Mouse (Mus musculus): ENCODE results near the gene Irf4.

Irf4 gene

DNA sequence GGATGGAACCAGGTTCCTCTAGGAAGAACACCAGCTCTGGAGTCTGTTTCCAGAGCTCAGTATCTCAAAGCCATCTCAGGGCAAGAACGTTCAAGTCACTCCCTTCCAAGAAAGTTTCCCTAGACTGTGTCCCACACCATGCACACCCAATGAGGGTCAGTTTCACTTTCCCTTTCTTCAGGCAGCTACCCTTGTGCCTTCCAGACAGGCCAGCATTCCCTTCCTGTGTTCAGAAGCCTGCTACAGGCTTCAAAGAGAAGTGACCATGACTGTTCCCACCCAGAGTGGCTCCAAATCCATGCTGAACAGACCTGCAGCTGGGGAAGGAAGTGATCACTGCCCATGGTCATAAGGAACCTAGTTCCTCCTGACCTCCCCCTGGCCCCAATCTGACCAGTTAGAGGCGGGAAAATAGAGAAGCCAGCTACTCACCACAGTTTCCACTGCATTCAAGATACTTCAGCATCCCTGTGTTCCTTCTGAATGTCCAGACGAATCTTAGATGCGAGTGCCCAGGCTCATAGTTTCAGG lies 10.7 kb upstream of the Irf4 start:
- no peak for DNase-seq (ENCODE audit: low spot score)

DNA sequence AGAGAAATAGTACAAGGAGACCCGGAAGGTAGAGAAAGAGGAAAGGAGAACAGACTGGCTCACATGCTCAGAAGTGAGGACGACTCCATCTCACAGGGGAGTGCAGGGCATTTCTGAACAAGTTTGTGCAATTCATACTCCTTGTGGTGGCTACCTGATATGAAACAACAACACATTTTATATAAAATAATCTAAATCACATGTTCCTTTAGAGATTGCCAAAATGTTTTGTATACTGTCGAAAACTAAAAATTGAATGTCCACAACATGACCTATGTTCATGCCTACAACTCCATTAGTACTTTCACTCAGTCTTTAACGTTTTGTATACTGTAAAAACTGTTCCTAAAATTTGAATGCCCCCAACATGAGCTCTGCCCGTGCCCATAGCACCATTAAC lies 7.9 kb upstream of the Irf4 start:
- DNase-seq (ENCODE audit: low spot score), result no peak

DNA sequence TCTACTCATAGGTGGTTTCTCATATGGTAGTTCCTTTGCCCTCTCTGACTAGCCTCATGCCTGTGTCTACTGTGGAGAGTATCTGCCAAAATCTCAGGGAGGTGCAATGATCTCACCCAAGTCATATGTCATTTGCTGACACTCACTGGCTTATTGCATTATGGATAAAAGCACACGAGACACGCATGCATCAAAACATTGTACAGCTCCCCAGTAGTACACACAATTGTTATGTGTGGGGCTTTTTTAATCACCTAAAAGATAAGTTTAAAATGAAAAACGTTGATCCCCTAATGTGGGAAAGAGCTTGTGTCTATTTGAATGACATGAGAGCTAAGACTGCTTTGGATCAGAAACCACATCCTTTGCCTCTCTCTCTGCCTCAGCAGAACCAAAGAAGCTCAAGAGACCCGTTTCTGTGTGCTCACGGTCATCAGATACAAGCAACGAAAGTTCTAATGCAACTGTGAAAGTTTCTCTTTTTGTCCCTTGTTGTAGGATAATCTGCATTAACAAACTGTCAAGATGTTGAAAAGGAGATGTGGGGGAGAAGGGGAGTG lies 6.5 kb upstream of the Irf4 start:
- no peak for DNase-seq (ENCODE audit: low spot score)

DNA sequence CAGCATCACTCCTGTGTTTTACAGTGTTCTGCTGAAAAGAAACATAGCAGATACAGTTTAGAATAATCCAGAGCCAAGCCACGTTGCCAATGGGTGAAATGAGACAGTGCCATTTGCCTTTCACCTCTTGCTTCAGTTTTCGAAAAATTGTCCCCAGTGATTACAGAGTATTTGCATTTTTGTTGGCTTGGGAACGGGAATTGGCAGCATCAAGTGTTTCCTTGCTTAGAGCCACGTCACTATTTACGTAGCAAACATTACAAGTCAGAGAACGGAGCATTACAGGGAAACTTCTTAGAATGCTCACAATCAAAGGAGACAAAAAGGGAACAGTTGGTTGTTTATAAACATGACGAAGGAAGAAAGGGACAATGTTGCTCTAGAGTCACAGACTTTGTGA lies 3.9 kb upstream of the Irf4 start:
- DNase-seq (ENCODE audit: low spot score), result no peak

DNA sequence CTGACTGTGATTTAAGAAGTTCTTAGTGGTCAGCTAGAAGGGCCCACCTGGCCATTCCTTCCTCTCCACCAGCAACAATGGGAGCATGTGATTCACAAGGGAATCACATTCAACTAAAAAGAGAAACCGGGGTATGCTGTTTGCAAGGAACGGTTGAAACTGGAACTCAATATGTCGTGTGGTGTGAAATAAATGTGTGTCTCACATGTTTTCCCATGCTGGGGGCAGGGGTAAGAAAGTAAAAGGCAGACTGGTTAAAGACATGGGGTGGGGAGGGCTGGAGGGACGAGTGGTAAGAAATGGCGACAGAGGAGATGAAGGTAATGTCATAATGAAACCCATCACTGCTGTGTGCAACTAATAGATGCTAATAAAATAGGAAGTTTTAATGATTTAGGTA lies 2.0 kb upstream of the Irf4 start:
- no peak for DNase-seq (ENCODE audit: low spot score)

DNA sequence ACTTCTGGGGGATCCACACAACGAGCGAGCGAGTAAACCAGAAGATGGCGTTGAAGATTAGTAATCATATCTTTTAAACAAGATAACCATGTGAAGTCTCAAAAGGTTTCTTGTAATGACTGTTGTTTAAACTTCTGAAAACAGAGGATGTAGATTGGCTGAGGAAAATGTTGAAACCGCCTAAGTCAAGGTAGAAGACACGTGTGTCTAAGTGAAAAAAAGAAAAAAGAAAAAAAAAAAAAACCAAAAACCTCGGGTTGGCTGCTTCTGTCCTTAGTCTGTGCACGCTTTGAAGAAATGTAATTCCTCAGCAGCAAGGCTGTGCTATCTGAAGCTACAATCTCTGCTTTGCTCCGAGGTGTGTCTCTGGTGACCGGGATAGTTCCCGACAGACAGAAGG lies 1.5 kb upstream of the Irf4 start:
- no peak for DNase-seq (ENCODE audit: low spot score)

DNA sequence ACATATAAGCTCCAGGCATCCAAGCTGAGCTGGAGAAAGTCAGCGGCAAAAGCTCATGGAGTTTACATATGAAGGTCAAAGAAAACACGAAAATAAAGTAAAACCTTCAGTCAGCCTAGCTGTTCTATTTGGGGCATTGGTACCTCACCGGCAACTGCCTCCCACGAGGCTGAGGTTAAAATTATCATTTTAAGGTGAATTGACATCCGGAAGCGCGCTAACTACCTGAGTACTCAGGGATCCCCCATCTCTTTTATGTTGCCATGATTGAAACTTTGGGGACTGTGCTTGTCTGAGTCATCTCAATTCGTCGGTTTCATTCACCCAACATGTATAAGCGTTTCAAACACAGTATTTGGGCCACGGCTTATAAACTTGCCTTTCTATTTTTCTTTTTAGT lies 705 bp upstream of the Irf4 start:
- no peak for DNase-seq (ENCODE audit: low spot score)

DNA sequence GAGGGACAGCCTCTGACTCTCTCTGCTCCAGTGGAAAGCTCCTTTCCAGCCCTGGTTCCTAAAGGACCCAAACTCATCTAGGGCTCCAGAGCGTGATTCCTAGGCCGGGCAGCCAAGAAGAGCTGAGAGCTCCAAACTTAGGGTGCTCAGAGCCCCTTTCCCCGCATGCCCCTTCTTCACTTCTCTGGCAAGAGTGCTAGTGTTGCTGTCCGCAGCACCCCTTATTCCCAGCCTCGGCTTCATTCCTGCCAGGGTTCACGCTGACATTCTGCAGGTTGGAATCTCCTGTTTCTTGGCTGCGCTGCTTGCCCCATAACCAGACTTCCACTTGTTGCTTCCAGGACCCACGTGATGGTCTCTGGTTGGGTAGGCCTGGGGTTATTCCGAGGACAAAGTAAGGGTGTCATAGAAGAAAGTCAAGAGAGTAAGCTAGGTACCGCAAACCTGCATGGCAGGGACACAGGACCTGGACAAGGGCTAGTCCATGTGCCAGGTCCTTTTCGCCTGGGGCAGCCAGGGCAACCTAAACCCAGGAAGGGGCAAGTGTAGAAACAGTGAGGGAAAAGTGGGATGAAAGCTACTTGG lies 623 bp downstream of the Irf4 start:
- DNase-seq (ENCODE audit: low spot score), result no peak

GRCm38 (mm10) chr13:30750461-30751303 lies 1.7 kb downstream of the Irf4 start:
- DNase-seq (ENCODE audit: low spot score), result peak; percentile 37

- no peak for DNase-seq (ENCODE audit: low spot score)
Measured at GRCm38 (mm10) chr13:30751304-30751580, 2.2 kb downstream of the Irf4 start.

GRCm38 (mm10) chr13:30752581-30753187 lies 3.7 kb downstream of the Irf4 start:
- no peak for DNase-seq (ENCODE audit: low spot score)

GRCm38 (mm10) chr13:30753441-30753840 lies 4.4 kb downstream of the Irf4 start:
- no peak for DNase-seq (ENCODE audit: low spot score)

DNA sequence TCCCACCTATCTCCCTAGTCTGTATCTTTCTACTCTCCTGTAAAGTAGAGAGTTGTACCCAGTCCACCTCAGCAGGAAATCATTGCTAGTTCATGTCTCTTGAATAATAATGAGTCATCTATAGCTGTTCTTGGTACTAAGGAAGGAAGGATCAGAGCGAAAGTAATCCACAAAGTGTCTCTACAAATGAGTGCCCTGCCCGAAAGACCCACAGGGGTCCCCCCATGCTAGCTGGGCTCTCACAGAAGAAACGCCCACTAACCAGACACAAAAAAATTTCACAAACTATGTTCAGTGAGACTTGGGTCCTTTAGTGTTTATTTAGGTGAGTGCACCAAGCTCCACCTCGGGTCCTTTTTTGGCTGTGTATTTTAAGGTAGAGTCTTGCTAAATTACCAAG lies 5.0 kb downstream of the Irf4 start:
- DNase-seq (ENCODE audit: low spot score), result no peak

DNA sequence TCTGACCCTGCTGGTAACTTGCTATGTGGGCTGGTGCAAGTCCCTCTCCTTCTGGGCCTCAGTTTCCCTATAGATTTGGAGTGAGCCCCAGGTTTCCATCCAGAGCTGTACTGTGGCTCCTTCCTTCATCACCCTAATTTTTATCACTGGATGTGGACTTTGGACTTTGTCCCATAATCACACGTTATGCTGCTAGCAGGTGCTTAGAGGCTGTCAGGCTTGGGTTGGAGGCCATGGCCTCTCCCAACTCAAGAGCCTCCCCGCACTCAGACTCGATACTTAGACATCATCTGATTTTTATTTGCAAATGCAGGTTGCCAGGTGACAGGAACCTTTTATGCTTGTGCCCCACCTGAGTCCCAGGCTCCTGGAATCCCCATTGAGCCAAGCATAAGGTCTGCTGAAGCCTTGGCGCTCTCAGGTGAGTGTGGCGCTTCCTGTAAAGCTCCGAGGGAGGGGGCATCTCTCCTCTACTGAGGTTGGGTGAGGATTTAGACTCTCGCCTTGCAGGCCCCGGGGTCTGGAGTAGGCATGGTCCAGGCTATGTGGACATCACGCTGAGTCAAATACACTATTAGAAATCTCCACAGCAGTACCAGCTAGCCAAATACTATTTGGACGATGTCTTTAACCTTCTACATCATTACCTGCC lies 5.9 kb downstream of the Irf4 start:
- no peak for DNase-seq (ENCODE audit: low spot score)

GRCm38 (mm10) chr13:30755577-30755976 lies 6.6 kb downstream of the Irf4 start:
- DNase-seq (ENCODE audit: low spot score), result no peak

DNA sequence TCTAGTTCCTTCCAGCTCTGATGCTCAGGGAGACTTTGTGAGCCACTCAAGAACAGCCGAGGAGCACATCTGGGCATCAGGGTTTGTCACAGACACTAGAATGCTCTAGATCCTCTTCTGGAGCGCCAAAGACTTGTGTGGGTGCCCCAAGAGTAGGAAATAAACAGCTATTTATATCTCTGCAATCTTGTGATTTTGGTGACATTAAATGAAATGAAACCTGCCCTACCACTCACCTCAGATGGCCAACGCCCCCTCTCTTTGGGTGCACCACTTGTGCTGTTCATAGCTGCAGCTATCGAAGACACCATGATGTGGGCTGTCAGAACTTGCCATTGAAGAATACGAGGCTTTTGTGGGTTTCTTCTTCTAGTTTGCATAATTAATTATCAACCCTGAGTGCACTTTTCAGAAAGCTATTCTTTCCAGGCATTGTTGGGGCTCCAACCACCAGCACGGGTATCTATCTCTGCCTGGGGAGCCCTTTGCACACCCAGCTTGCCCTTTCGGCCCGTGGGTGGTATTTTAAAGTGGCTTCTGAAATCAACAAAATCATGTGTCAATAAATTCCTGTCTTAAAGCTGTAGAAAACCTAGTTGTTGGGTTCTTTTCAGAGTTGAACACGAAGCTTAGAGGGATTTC lies 7.1 kb downstream of the Irf4 start:
- DNase-seq (ENCODE audit: low spot score), result no peak

DNA sequence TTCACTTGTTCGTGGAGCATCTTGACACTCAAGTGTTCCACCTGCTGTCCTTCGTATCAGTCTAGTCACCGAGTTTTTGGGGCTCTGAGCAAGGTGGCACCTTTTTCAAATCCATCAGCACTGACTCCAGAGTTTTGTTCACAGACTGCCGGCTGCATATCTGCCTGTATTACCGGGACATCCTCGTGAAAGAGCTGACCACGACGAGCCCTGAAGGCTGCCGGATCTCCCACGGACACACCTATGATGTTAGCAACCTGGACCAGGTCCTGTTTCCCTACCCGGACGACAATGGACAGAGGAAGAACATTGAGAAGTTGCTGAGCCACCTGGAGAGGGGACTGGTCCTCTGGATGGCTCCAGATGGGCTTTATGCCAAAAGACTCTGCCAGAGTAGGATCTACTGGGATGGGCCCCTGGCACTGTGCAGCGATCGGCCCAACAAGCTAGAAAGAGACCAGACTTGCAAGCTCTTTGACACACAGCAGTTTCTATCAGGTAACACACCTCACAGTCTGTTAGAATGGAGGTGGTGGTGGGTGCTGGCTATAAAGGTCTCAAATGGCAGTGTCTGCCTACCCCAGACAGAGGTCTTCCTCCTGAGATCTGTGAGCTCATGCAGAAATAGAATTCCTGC lies 8.4 kb downstream of the Irf4 start:
- no peak for DNase-seq (ENCODE audit: low spot score)

- no peak for DNase-seq (ENCODE audit: low spot score)
Measured at GRCm38 (mm10) chr13:30758789-30759381, 9.9 kb downstream of the Irf4 start.

DNA sequence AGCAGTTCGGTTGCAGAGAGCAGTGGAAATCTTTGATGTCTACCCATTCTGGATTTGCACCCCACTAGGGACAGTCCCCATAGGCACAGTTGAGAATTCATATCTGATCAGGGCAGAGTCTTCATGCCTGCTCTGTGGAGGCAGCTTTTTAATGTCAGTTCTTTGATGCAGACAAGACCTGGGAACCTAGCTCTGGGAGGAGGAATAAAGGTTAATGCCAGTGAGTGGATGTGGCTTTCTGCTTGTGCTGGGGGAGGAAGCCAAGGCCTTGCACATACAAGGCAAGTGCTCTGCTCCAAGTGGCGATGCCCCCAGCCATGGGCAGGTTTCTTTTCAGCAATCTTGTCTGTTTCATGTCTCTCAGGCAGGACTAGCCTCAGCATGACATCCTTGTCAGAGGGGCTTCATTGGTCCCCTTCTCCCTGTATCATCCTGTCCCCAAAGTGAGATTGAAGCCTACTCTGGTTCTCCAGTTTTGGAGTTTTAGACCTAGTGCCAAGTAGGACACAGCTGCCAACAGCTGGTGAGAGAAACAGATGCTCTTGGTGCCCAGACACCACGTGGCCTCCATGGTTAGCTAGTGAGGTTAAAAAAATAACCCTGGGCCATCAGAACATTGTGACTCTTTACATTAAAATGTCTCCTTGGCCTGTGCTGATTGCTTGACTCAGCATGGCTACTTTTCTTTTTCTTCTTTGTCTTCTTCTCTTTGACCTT lies 11.5 kb downstream of the Irf4 start:
- DNase-seq (ENCODE audit: low spot score), result no peak

GRCm38 (mm10) chr13:30761151-30761631 lies 12.2 kb downstream of the Irf4 start:
- DNase-seq (ENCODE audit: low spot score), result no peak

Data from retina, embryonic 14.5 days (tissue).